Mouse (Mus musculus) E14TG2a.4 (cell line): ENCODE results near the gene Zfp454.

Experiments
- CTCF ChIP-seq: conservative IDR thresholded peaks from 2 replicates; pipeline ENCODE4 v1.5.1; 2014; ENCODE audit warnings: low read length
- NANOG ChIP-seq: IDR thresholded peaks from 2 replicates; pipeline ENCODE4 v1.6.1; 2014; ENCODE audit warnings: borderline replicate concordance, low read length, mixed read lengths
- POU5F1 ChIP-seq: IDR thresholded peaks from 2 replicates; pipeline ENCODE4 v1.6.1; 2014; ENCODE audit warnings: low read length, borderline replicate concordance

- TF ChIP-seq CTCF, result no peak
- no peak for TF ChIP-seq POU5F1
- no peak for TF ChIP-seq NANOG
Measured at GRCm38 (mm10) chr11:50850989-50851601, 36.4 kb downstream of the Zfp454 start.
